Mouse (Mus musculus) urinary bladder, adult 18-20 months (tissue): Measurements from ENCODE around the gene Man2b1.
A peak's percentile ranks its signal among the peaks of the same experiment; 100 is the strongest.
"Not testable (repeated sequence)": the region's sequence is repeated elsewhere in the genome, so short reads cannot be mapped to it uniquely, and the experiment has no call there.

Experiments
- DNase-seq, 2 experiments: peaks; one replicate each; pipeline ENCODE4 v3.0.0; 2022; ENCODE audit warnings: low spot score in 2 of 2, mixed read lengths in 2 of 2

The Man2b1 gene

DNA sequence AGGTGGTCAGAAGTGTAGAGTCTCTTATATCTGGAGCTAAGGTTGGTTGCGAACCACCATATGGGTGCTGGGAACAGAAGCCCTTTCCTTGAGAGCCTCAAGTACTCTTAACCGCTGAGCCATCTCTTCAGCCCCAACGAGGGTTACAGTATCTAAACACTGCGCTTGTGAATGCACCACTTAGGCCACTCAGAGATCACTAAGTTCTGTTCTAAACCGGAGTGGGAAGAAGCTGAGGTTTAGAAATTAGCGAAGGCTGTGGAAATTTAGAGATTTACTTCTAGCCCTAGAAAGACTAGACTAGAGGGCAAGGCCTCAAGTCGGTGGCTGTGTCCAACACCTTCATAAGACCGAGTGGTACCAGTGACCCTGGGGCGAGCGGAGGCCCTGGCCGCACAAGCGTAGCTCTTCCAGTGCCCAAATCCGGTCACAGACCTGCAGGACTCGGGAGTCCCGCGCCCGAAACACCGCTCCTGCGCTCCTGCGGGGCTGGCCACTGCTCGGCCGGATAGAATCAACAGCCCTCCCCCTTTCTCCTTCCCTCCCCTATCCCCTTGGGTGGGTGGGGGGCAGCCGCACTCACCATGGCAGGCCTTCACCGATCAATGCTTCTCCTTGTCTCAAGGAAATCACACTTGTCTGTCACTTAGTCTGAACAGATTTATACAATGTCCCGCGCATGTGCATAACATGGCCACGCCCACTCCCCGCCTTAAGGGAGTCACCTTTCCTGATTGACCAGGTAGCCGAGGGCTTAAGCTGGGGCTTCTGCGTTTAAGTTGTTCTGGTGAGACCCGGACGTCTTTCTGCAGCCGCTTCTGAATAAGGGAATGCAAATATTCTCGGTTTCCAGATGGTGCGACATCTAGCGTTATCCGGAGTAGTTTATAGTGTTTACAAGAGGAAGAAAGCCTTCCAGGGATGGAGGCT lies 36.2 kb downstream of the Man2b1 start:
- DNase-seq: peak; percentile 81 to 91

- DNase-seq: not testable (repeated sequence)
These were observed 37.2 kb downstream of the Man2b1 start for GRCm38 (mm10) chr8:85120251-85120650.

GRCm38 (mm10) chr8:85122995-85123394 lies 39.9 kb downstream of the Man2b1 start, which contains the start of gene Zfp791:
Zfp791 (minus strand) TSS chr8:85123095.
- DNase-seq: no peak

- no peak for DNase-seq
These were observed 40.6 kb downstream of the Man2b1 start for GRCm38 (mm10) chr8:85123691-85124090.

- no peak for DNase-seq
These were observed 49.3 kb downstream of the Man2b1 start for GRCm38 (mm10) chr8:85132335-85132734.

DNA sequence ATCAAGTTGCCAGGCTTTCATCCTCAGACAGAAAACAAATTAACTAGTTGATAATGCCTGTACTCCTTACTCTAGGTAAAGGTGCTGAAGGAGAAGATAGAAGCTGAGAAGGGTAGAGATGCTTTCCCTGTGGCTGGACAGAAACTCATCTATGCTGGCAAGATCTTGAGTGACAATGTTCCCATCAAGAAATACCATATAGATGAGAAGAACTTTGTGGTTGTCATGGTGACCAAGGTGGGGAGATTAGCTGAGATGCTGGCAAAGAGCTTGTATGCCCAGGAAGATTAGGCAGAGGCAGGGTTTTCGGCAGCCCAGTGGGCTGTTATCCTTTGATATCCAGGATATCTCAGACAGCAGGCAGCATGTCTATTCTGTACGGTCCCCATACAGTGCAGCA lies 52.6 kb downstream of the Man2b1 start:
- DNase-seq: not testable (repeated sequence)

DNA sequence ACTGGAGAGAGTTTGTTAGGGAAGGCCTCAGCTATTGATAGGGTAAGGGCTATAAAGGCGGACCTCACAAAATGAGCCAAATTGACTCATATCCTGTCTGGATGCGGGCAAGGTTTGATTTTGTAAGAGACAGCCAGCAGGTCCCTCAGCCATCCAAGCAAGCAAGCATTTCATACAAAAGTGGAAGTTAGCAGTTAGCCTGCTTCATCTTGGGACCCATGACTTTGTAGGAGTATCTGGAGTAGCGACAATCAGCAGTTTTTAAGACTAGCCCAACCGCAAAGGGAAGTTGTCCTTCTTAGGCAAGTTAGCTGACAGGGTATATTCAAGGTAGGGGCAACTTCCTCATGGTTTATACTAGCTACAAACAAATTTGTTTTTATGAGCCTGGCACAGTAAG lies 59.4 kb downstream of the Man2b1 start:
- no peak for DNase-seq
